Mouse (Mus musculus): ENCODE data around the gene Cd300ld3. TPM values are rescaled to one million over a fixed set of nuclear protein-coding genes. Genes with fewer than 3 reads are reported as not detected.

Cd300ld3 gene
- polyA plus RNA-seq, 1 experiment from 2014 or later, result not detected

DNA sequence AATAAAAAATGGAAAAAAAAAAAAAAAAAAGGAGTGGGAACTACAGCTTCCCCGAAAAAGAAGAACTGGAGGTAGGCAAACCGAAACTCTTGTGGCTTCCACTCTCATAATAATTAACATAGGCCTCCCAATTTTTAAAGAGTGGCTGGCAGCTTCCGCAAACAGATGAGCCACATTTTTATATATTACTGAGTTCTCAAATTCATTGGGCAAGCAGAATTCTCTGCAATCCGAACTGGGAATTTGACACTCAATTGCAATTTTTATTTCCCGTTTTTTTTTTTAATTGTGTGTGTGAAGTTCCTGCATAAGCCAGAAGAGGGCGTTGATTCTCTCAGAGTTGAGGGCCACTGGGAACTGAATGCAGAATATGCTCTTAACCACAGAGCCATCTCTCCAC is 18.6 kb upstream of the Cd300ld3 start:
- ATAC-seq (ENCODE audit: low FRiP score, low TSS enrichment) (no peak), DNase-seq (ENCODE audit: low spot score) (no peak)
- H3K4me2 ChIP-seq (replicated peaks; ENCODE audit: low read depth), result no peak overlapping the region
- no peak overlapping the region for H3K27ac ChIP-seq (replicated peaks)
- no peaks in the 10 kb centered on the region for H3K27me3 ChIP-seq (ENCODE audit: control insufficient read depth, insufficient read depth, low read length)
- TF ChIP-seq EP300 (optimal IDR thresholded peaks at IDR 0.05) (no peak), CTCF (IDR thresholded peaks at IDR 0.05; ENCODE audit: low read depth) (peak; percentile 21)
- H3K4me1 ChIP-seq (replicated peaks; ENCODE audit: control insufficient read depth, insufficient read depth), result no peaks in the 10 kb centered on the region
- H3K4me3 ChIP-seq (ENCODE audit: low read depth, low read length), result no peak overlapping the region
- no peak overlapping the region for H3K9ac ChIP-seq (ENCODE audit: low read length)
- no peaks in the 10 kb centered on the region for H3K36me3 ChIP-seq (ENCODE audit: control insufficient read depth, insufficient read depth, low read length)
- no peaks in the 10 kb centered on the region for H3K9me3 ChIP-seq (ENCODE audit: control insufficient read depth, low read length)
- WGBS, result 66% methylated on average over 6 of the region's 6 CpGs

DNA sequence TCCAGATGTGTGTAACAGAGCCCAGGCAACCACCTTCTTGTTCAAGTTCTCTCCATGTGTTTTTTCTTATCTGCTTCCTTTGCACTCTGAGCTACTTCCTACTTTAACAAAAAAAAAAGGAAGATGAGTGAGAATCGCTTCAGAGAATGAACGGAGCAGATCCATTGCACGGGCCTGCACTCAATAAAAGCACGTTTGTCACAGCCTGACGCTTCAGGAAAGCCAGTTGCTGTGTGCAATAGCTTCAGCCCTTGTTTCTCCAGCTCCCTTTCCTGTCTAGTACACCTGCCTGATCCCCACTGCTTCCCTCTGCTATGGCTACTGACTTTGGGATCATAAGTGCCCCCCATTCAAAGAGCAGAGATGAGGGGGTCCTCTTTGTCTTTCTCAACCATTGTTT is 13.9 kb upstream of the Cd300ld3 start, which contains the start of gene Cd300e:
Gene Cd300e (minus strand): TSS at position 101 of the 400 bp plus-strand sequence.
- no peaks in the 10 kb centered on the region for H3K9me3 ChIP-seq (ENCODE audit: control insufficient read depth, low read length)
- 22% methylated on average over 5 of the region's 5 CpGs for WGBS

DNA sequence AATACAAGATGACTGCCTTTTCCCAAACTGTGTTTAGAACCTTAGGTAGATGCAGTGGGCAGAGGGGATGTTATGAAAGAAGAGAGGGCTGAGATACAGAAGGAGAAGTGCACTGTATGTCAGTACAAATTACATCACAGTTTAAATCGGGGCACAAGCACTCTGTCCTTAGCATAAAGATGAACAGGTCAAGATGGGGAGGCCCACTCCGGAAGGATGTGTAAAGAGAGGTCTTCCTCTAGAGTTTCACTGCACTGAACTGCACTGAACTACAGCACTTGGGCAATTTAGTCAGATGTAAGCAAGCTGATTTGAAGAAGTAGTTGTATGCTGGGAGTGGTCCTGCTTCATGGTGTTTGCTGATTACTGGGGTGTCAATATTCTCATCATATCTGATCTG is 11.6 kb upstream of the Cd300ld3 start:
- ATAC-seq (ENCODE audit: low FRiP score, low TSS enrichment), result no peak
- Histone ChIP-seq H3K4me1 (replicated peaks; ENCODE audit: control insufficient read depth, insufficient read depth) (no peaks in the 10 kb centered on the region), H3K27ac (replicated peaks) (no peak overlapping the region), H3K4me3 (ENCODE audit: low read depth, low read length) (no peak overlapping the region), H3K27me3 (ENCODE audit: control insufficient read depth, insufficient read depth, low read length) (no peaks in the 10 kb centered on the region), H3K36me3 (ENCODE audit: control insufficient read depth, insufficient read depth, low read length) (no peaks in the 10 kb centered on the region), H3K9me3 (ENCODE audit: control insufficient read depth, low read length) (no peaks in the 10 kb centered on the region), H3K4me2 (replicated peaks; ENCODE audit: low read depth) (no peak overlapping the region), H3K9ac (ENCODE audit: low read length) (no peak overlapping the region)
- WGBS, result 70% methylated on average over 2 of the region's 2 CpGs
- DNase-seq (ENCODE audit: low spot score), result no peak
- no peak for TF ChIP-seq EP300 (optimal IDR thresholded peaks at IDR 0.05)
- TF ChIP-seq CTCF (IDR thresholded peaks at IDR 0.05; ENCODE audit: low read depth), result no peak

More for the DNA sequence above, 13.9 kb upstream of the Cd300ld3 start, which contains the start of gene Cd300e:
- Histone ChIP-seq H3K27me3 (ENCODE audit: control insufficient read depth, insufficient read depth, low read length) (no peaks in the 10 kb centered on the region), H3K36me3 (ENCODE audit: control insufficient read depth, insufficient read depth, low read length) (no peaks in the 10 kb centered on the region), H3K9ac (ENCODE audit: low read length) (no peak within 1 kb of the TSS), H3K4me3 (ENCODE audit: low read depth, low read length) (no peak within 1 kb of the TSS), H3K4me2 (replicated peaks; ENCODE audit: low read depth) (no peak within 1 kb of the TSS), H3K4me1 (replicated peaks; ENCODE audit: control insufficient read depth, insufficient read depth) (no peaks in the 10 kb centered on the region), H3K27ac (replicated peaks) (no peak within 1 kb of the TSS)
- TF ChIP-seq EP300 (optimal IDR thresholded peaks at IDR 0.05), result no peak
- no peak for TF ChIP-seq CTCF (IDR thresholded peaks at IDR 0.05; ENCODE audit: low read depth)
- ATAC-seq (ENCODE audit: low FRiP score, low TSS enrichment), result no peak
- DNase-seq (ENCODE audit: low spot score), result no peak

DNA sequence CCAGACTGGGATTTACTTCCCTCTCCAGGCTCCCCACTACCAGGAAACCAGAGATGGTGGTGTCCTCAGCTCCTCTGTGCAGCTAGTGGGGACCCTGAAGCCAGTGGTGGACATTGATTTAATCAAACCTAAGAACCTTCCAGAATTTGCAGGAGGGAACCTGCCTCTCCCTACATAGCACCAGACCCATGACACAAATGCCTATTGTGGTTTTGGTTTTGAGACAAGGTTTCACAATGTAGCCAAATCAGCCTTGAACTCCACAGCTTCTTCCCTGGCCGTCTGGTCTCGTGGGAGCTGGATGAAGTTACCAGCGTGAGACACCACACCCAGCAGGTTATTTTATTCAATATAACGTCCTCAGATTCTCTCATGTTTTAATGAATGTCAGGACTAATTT is 10.5 kb upstream of the Cd300ld3 start:
- ATAC-seq (ENCODE audit: low FRiP score, low TSS enrichment) (no peak), DNase-seq (ENCODE audit: low spot score) (no peak)
- no peak overlapping the region for H3K9ac ChIP-seq (ENCODE audit: low read length)
- H3K9me3 ChIP-seq (ENCODE audit: control insufficient read depth, low read length), result no peaks in the 10 kb centered on the region
- H3K4me1 ChIP-seq (replicated peaks; ENCODE audit: control insufficient read depth, insufficient read depth), result no peaks in the 10 kb centered on the region
- H3K36me3 ChIP-seq (ENCODE audit: control insufficient read depth, insufficient read depth, low read length), result no peaks in the 10 kb centered on the region
- no peak overlapping the region for H3K4me3 ChIP-seq (ENCODE audit: low read depth, low read length)
- WGBS, result 70% methylated on average over 4 of the region's 4 CpGs
- no peak overlapping the region for H3K27ac ChIP-seq (replicated peaks)
- no peak overlapping the region for H3K4me2 ChIP-seq (replicated peaks; ENCODE audit: low read depth)
- no peaks in the 10 kb centered on the region for H3K27me3 ChIP-seq (ENCODE audit: control insufficient read depth, insufficient read depth, low read length)
- TF ChIP-seq EP300 (optimal IDR thresholded peaks at IDR 0.05) (no peak), CTCF (IDR thresholded peaks at IDR 0.05; ENCODE audit: low read depth) (no peak)

DNA sequence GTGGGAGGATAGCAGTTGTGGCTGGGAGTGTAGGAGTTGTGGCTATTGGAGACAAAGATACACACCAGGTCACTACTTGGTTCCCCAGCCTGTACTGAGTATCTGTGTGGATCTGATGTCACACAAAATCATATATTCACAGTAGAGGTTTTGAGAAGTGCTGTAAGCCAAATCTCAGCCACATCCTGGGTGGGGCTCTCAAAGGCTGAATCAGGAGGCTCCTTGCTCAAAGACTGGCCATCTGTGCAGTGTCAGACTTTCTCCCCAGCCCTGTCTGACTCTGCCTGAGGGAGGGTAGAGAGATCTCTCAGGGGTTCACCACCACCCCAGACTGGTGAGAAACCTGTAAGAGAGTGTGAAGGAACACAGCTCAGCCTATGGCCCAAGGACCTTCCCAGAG is 6.3 kb upstream of the Cd300ld3 start:
- Histone ChIP-seq H3K27me3 (ENCODE audit: control insufficient read depth, insufficient read depth, low read length) (no peaks in the 10 kb centered on the region), H3K4me1 (replicated peaks; ENCODE audit: control insufficient read depth, insufficient read depth) (no peaks in the 10 kb centered on the region), H3K4me3 (ENCODE audit: low read depth, low read length) (no peak overlapping the region), H3K4me2 (replicated peaks; ENCODE audit: low read depth) (no peak overlapping the region), H3K9me3 (ENCODE audit: control insufficient read depth, low read length) (no peaks in the 10 kb centered on the region), H3K9ac (ENCODE audit: low read length) (no peak overlapping the region), H3K27ac (replicated peaks) (no peak overlapping the region), H3K36me3 (ENCODE audit: control insufficient read depth, insufficient read depth, low read length) (no peaks in the 10 kb centered on the region)
- ATAC-seq (ENCODE audit: low FRiP score, low TSS enrichment) (no peak), DNase-seq (ENCODE audit: low spot score) (no peak)
- TF ChIP-seq CTCF (IDR thresholded peaks at IDR 0.05; ENCODE audit: low read depth), result no peak
- TF ChIP-seq EP300 (optimal IDR thresholded peaks at IDR 0.05), result no peak

DNA sequence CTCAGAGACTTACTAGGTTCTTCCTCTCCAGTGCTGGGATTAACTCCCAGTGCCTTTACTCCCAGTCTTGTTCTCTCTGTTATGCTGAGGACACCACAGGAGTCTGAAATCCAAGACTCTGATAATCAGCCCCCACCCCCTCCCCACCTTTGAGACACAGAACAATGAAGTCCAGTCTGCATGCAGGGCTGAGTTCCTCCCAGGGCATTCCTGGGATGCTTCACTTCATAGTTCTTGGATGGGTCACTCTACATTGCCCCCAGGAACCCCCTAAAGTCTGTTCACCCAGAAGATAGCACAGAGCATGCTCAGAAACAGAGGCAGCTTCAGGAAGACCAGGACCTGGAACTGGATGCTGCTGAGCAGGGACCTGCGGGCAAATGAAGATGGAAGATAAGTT is 4.8 kb upstream of the Cd300ld3 start:
- Histone ChIP-seq H3K9me3 (ENCODE audit: control insufficient read depth, low read length) (no peaks in the 10 kb centered on the region), H3K36me3 (ENCODE audit: control insufficient read depth, insufficient read depth, low read length) (no peaks in the 10 kb centered on the region), H3K9ac (ENCODE audit: low read length) (no peak overlapping the region), H3K4me1 (replicated peaks; ENCODE audit: control insufficient read depth, insufficient read depth) (no peaks in the 10 kb centered on the region), H3K27ac (replicated peaks) (no peak overlapping the region), H3K4me2 (replicated peaks; ENCODE audit: low read depth) (no peak overlapping the region), H3K4me3 (ENCODE audit: low read depth, low read length) (no peak overlapping the region), H3K27me3 (ENCODE audit: control insufficient read depth, insufficient read depth, low read length) (no peaks in the 10 kb centered on the region)
- DNase-seq (ENCODE audit: low spot score) (no peak), ATAC-seq (ENCODE audit: low FRiP score, low TSS enrichment) (no peak)
- TF ChIP-seq EP300 (optimal IDR thresholded peaks at IDR 0.05) (no peak), CTCF (IDR thresholded peaks at IDR 0.05; ENCODE audit: low read depth) (no peak)
- WGBS, result 90% methylated on average over 1 of the region's 1 CpGs
